Mouse (Mus musculus) embryonic facial prominence, embryonic 15.5 days (tissue): Measurements from ENCODE around the gene Gsk3b. TPM values are rescaled to one million over a fixed set of nuclear protein-coding genes. Genes with fewer than 3 reads are reported as not detected.
A peak's percentile ranks its signal among the peaks of the same experiment; 100 is the strongest.

Experiments used
- ATAC-seq: fragments of 200-750 bp; cut with Nextera tagmentation; 2 replicates; pipeline ENCODE4 v1.8.0; 2017; ENCODE audit warnings: low read depth, moderate TSS enrichment; ENCODE audit not compliant: insufficient number of reproducible peaks, low FRiP score, low TSS enrichment
- H3K27ac ChIP-seq: fragments of 300-500 bp; sonication (generic); replicated peaks from 2 replicates; pipeline ENCODE4 v1.5.1; 2015; ENCODE audit warnings: mild to moderate bottlenecking, inconsistent platforms
- H3K27me3 ChIP-seq: fragments of 300-500 bp; sonication (generic); 2 replicates; pipeline ENCODE4 v1.6.1; 2015; ENCODE audit warnings: inconsistent platforms
- H3K36me3 ChIP-seq: fragments of 300-500 bp; sonication (generic); 2 replicates; pipeline ENCODE4 v1.6.1; 2015; ENCODE audit warnings: mild to moderate bottlenecking, inconsistent platforms
- H3K4me1 ChIP-seq: fragments of 300-500 bp; sonication (generic); 2 replicates; pipeline ENCODE4 v1.6.1; 2015; ENCODE audit warnings: inconsistent platforms
- H3K4me2 ChIP-seq: fragments of 300-500 bp; sonication (generic); replicated peaks from 2 replicates; pipeline ENCODE4 v1.6.1; 2015; ENCODE audit warnings: mild to moderate bottlenecking, inconsistent platforms
- H3K4me3 ChIP-seq: fragments of 300-500 bp; sonication (generic); replicated peaks from 2 replicates; pipeline ENCODE4 v1.5.1; 2015; ENCODE audit warnings: mild to moderate bottlenecking, inconsistent platforms
- H3K9ac ChIP-seq: fragments of 300-500 bp; sonication (generic); 2 replicates; pipeline ENCODE4 v1.6.1; 2015; ENCODE audit warnings: inconsistent platforms
- H3K9me3 ChIP-seq: fragments of 300-500 bp; sonication (generic); replicated peaks from 2 replicates; pipeline ENCODE4 v1.6.1; 2016; ENCODE audit warnings: inconsistent platforms
- WGBS: fragments of 180-500 bp; shearing (Covaris S2); methylation state at CpG from one replicate; pipeline ENCODE4 v1.1.7; 2015; 5-methylcytosine and 5-hydroxymethylcytosine counted together
- polyA plus RNA-seq: library from polyadenylated mRNA; unstranded; fragments of >200 nt; fragmentation: Nextera tagmentation; extraction: Ambion mirVana; gene quantifications from 2 replicates; pipeline ENCODE4 v1.2.1, GENCODE M21; 2015

Gsk3b gene
- polyA plus RNA-seq, 1 experiment from 2014 or later, result 56.8 TPM

DNA sequence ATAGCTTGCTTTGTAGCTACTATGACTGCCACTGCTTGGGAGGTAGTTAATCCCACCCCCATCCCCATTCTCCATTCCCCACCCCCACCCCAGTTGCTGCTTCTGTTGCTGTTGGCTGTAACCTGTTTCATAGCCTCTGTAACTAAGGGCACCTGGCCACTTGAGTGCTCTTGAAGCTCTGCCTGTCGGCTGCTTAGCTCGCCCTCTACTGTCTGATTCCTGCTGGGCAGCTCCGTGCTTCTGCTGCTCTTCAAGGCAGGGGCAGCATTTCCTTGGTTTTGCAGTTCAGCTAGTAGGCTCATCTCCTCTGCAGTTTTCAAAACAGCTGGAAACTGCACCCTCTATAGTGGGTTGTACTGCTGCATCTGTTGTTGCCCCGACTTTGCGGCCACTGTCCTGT lies 48.5 kb downstream of the Gsk3b start:
- ATAC-seq, result peak; percentile 39; the same call in 1 of the 2 replicates
- WGBS, result 49% methylated on average over 5 of the region's 5 CpGs
- Histone ChIP-seq H3K9me3 (no peaks in the 10 kb centered on the region), H3K9ac (no peak overlapping the region), H3K4me3 (no peak overlapping the region), H3K4me1 (peaks cover 18% of the 10 kb centered on the region; the same call in 1 of the 2 replicates), H3K4me2 (no peak overlapping the region), H3K36me3 (no peaks in the 10 kb centered on the region), H3K27ac (no peak overlapping the region), H3K27me3 (no peaks in the 10 kb centered on the region)

DNA sequence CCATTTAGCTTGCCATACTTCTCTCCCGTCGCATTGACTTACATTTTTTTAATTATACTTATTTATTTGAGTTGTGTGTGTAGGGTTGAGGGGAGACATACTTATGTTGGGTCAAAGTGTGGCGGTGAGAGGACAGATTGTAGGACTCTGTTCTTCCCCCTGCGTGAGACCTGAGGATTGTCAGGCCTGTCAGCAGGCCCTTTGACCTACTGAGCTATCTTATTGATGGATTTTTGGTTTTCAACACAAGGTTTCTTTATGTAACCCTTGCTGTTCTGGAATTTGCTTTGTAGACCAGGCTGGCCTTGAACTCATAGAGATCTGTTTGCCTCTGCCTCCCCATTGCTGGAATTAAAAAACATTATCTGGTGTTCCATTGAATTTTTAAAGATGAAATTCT lies 56.1 kb downstream of the Gsk3b start:
- Histone ChIP-seq H3K4me3 (no peak overlapping the region), H3K4me1 (no peaks in the 10 kb centered on the region), H3K9me3 (no peaks in the 10 kb centered on the region), H3K27ac (no peak overlapping the region), H3K27me3 (no peaks in the 10 kb centered on the region), H3K36me3 (peaks cover 18% of the 10 kb centered on the region; the same call in 1 of the 2 replicates), H3K4me2 (no peak overlapping the region), H3K9ac (no peak overlapping the region)
- 91% methylated on average over 4 of the region's 4 CpGs for WGBS
- no peak for ATAC-seq

DNA sequence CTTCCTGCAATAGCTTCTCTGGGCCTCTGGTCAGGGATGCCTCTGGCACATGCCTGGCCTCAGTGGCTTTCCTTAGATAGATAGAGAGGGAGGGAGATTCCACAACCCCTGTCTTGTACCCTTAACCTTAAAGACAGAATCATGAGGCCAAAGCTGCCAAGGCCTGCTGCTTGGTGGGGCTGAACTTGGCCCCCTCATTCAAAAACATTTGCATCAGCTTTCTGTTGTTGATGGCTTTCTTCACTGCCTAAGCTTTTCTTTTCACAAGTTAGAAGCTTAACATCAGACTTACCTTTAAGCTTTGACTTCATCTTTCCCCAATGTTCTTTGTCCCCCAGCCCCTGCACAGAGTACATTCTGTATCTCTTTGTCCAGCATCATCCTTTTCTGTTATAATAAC lies 61.8 kb downstream of the Gsk3b start:
- Histone ChIP-seq H3K27me3 (no peaks in the 10 kb centered on the region), H3K36me3 (peaks cover 9% of the 10 kb centered on the region; the same call in 1 of the 2 replicates), H3K4me2 (no peak overlapping the region), H3K4me3 (no peak overlapping the region), H3K9me3 (no peaks in the 10 kb centered on the region), H3K27ac (no peak overlapping the region), H3K9ac (no peak overlapping the region), H3K4me1 (no peaks in the 10 kb centered on the region)
- no peak for ATAC-seq

DNA sequence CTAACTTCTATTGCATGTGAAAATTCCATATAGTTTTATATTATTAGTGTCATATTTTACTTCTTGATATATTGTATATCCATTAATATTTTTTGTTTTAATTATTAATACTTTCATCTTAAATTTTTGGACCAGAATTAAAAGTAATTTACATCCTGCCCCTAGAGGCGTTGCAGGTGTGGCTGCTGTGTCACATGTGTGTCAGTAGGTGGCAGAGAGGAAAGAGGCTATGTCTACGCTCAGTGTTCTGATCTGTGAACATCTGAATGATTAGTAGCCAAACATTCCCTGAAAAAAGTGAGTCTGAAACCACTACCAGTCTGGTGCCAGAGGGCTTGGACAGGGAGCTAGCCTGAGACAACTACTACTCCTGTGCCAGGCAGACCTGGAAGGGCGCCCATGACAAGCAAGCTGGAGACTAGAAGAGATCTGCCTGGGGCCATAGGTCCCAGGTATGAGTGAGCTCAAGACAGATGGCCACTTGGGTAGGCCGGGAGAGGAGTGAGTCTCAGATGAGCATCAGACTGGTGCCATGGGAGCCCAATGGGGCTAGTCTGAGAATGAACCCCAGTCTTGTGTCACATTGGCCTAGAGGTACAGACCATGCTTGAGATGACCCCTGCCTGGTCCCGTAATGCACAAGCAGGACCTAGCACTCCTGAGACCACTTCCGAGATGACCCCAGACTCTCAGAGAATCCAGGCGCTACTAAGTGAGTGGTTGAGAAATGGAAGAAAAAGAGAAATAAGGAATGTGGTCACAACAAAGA lies 69.2 kb downstream of the Gsk3b start:
- H3K4me3 ChIP-seq, result no peak overlapping the region
- H3K27ac ChIP-seq, result no peak overlapping the region
- ATAC-seq, result no peak
- no peaks in the 10 kb centered on the region for H3K4me1 ChIP-seq
- no peaks in the 10 kb centered on the region for H3K9me3 ChIP-seq
- no peak overlapping the region for H3K4me2 ChIP-seq
- H3K27me3 ChIP-seq, result no peaks in the 10 kb centered on the region
- H3K9ac ChIP-seq, result no peak overlapping the region
- no peaks in the 10 kb centered on the region for H3K36me3 ChIP-seq
- WGBS, result 90% methylated on average over 7 of the region's 7 CpGs

DNA sequence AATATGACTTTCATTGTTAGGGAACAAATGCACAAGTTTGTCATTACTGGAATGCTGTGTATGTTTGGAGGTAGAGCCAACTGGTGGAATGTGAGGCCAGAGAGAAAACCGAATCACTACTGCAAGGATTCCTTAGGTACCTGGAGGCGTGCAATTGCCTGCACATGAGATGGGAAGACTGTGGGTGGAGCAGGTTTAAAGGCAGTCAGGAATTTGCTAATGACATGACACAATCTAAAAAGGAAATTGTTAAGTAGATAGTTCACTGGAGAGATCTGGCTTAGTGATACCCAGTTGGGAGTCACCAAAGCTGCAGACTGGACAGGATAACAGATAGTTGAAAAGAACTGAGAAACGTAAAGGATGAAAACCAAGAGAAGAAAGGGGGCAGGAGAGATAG lies 73.2 kb downstream of the Gsk3b start:
- H3K9ac ChIP-seq, result no peak overlapping the region
- no peak overlapping the region for H3K4me3 ChIP-seq
- no peak overlapping the region for H3K27ac ChIP-seq
- WGBS, result 64% methylated on average over 3 of the region's 3 CpGs
- H3K36me3 ChIP-seq, result no peaks in the 10 kb centered on the region
- H3K4me2 ChIP-seq, result no peak overlapping the region
- H3K9me3 ChIP-seq, result no peaks in the 10 kb centered on the region
- H3K4me1 ChIP-seq, result no peaks in the 10 kb centered on the region
- H3K27me3 ChIP-seq, result no peaks in the 10 kb centered on the region
- ATAC-seq, result no peak

DNA sequence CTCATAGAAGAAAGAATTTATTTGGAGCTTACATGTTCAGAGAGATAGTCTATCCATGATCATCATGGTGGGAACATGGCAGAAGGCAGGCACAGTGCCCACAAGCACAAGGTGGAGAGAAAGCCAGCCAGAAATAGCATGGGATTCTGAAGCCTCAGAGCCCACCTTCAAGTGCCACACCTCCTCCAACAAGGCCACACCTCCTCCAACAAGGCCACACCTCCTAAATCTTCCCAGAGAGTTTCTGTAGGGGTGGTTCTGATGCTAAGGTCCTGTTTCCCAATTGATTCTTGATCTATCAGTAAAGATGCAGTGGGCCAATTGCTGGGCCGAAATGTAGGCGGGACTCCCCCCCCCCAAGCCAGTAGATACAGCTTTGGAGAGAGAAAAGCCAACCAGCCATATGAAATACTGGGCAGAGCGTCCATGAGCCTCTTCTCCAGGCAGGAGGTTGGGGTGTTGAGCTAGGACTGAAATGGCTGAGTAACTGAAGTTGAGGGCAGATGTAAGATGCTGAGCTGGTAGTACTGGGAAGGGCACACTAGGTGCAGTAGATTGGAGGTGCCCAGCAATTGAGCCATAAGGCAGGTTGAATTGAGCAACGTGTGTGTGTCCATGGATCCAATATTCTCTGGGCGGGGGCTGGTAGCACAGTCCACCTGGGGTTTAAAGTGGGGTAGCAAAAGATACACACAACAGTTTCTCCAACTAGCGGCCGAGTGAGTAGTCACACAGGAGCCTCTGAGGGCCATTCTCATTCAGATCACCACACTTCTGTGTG lies 76.2 kb downstream of the Gsk3b start:
- no peak for ATAC-seq
- H3K9me3 ChIP-seq, result no peaks in the 10 kb centered on the region
- H3K4me2 ChIP-seq, result no peak overlapping the region
- WGBS, result 91% methylated on average over 7 of the region's 7 CpGs
- H3K4me3 ChIP-seq, result no peak overlapping the region
- no peaks in the 10 kb centered on the region for H3K4me1 ChIP-seq
- H3K27me3 ChIP-seq, result no peaks in the 10 kb centered on the region
- no peaks in the 10 kb centered on the region for H3K36me3 ChIP-seq
- no peak overlapping the region for H3K27ac ChIP-seq
- H3K9ac ChIP-seq, result no peak overlapping the region

DNA sequence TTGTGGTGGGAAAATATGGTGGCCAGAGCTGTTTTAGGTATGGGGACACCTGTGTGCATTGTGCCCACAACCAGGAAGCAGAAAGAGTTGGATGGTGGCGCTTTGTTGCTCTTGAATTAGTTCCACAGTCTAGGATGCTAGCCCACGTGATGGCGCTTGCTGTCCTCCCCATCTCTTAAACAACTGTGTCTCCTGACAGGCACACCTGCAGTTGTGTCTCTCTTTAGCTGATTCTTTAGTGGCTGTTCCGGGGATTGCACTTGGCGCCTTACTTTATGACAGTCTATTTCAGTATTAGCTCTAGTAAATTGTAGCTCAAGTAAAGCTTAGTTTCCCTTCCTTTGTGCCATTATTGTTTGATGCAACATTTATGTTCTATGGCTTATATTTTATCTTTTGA lies 80.2 kb downstream of the Gsk3b start:
- WGBS, result 94% methylated on average over 5 of the region's 5 CpGs
- Histone ChIP-seq H3K27ac (no peak overlapping the region), H3K4me2 (no peak overlapping the region), H3K9ac (no peak overlapping the region), H3K9me3 (no peaks in the 10 kb centered on the region), H3K4me1 (no peaks in the 10 kb centered on the region), H3K27me3 (no peaks in the 10 kb centered on the region), H3K36me3 (peaks cover 12% of the 10 kb centered on the region; the same call in 1 of the 2 replicates), H3K4me3 (no peak overlapping the region)
- no peak for ATAC-seq

DNA sequence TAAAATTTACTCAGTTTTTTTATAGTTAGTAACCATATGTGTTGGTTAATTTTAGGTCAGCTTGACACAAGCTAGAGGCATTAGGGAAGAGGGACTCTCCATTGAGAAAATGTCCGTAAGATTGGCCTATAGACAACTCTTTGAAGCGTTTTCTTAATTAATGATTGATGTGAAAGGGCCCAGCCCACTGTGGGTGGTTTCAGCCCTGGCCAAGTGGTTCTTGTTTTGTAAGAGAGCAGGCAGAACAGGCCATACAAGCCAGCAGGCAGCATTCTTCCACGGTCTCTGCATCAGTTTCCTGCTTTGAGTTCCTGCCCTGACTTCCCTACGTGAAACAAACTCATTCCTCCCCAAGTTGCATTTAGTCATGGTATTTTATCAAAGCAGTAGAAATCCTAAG lies 90.3 kb downstream of the Gsk3b start:
- WGBS, result 79% methylated on average over 4 of the region's 4 CpGs
- Histone ChIP-seq H3K9ac (no peak overlapping the region), H3K9me3 (no peaks in the 10 kb centered on the region), H3K4me3 (no peak overlapping the region), H3K4me2 (no peak overlapping the region), H3K4me1 (peaks cover 10% of the 10 kb centered on the region), H3K27me3 (no peaks in the 10 kb centered on the region), H3K36me3 (no peaks in the 10 kb centered on the region), H3K27ac (no peak overlapping the region)
- ATAC-seq, result no peak

DNA sequence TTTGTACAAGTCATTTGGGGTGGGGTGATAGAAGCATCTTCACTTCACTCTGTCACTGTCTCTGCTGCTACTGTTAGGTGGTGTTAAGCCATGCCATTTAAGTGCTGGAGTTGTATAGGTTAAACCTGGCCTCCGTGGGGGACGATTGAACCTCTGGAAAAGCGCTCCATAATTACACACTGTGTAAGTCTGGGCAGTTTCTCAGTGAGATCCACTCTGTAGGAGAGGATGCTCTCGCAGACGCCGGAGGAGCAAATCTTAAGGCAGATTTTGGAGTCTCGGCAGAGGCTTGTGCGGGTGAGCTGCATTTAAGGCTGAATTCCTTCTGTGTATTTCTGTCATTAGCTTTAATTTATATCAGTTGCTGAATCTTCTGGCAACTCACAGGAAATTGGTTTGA lies 92.6 kb downstream of the Gsk3b start:
- no peak overlapping the region for H3K4me2 ChIP-seq
- ATAC-seq, result no peak
- peaks cover 5% of the 10 kb centered on the region; the same call in 1 of the 2 replicates for H3K36me3 ChIP-seq
- H3K27me3 ChIP-seq, result no peaks in the 10 kb centered on the region
- H3K9me3 ChIP-seq, result no peaks in the 10 kb centered on the region
- WGBS, result 60% methylated on average over 8 of the region's 8 CpGs
- no peak overlapping the region for H3K27ac ChIP-seq
- no peak overlapping the region for H3K9ac ChIP-seq
- H3K4me3 ChIP-seq, result no peak overlapping the region
- peaks cover 15% of the 10 kb centered on the region for H3K4me1 ChIP-seq

DNA sequence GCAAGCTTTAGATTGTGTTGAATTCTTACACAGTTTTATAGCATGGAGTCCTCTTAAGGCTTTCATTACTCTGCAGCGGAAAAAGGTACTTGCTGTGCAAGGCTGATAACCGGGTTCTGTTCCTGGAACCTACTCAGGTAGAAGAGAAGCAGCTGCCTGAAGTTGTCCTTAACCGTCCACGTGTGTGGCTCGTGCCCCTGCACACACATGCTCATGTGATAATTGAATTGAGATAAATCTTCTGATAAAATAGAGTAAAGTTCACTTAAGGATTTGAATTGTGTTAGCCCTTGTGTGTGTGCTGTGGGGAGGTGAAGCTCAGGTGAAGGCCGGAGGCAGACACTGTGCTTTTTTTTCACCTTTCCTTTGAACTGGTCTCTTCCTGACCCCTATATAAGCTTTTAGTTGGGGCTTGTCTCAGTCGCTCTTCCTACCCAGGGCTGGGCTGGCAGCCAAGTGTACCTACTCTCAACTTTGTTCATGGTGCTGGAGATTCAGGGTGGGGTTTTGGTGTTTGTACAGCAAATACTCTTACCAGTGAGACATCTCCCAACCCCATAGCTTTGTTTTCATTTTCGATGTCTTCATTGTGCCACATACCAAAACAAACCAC lies 96.0 kb downstream of the Gsk3b start:
- H3K4me2 ChIP-seq, result no peak overlapping the region
- no peak for ATAC-seq

DNA sequence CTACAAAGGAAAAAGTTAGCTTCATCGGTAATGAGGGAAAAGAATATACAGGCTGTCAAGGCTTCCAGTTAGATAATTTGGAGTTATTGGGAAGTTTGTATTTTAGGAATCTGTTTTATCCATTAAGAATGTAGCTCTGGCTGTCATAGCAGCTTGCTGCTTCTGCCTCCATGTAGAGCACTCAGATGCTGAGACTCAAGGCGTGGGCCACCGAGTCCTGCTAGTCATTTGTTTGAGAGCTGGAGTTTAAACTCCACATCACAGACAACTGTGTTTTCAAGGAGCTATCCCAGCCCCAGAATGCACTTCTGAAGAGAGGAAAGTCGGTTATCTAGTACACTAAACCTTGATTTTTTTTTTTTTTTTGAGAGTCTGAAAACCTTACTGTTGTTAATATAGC lies 101.2 kb downstream of the Gsk3b start:
- Histone ChIP-seq H3K4me1 (0 out of 2 replicates have a peak, but pooled peaks cover 5% of the 10 kb centered on the region), H3K4me2 (no peak overlapping the region), H3K36me3 (peaks cover 37% of the 10 kb centered on the region), H3K4me3 (no peak overlapping the region), H3K9me3 (no peaks in the 10 kb centered on the region), H3K9ac (no peak overlapping the region), H3K27ac (no peak overlapping the region), H3K27me3 (no peaks in the 10 kb centered on the region)
- ATAC-seq, result no peak
- 89% methylated on average over 4 of the region's 4 CpGs for WGBS

More for the DNA sequence above, 96.0 kb downstream of the Gsk3b start:
- no peak overlapping the region for H3K9ac ChIP-seq
- 73% methylated on average over 8 of the region's 8 CpGs for WGBS
- no peaks in the 10 kb centered on the region for H3K9me3 ChIP-seq
- H3K27me3 ChIP-seq, result no peaks in the 10 kb centered on the region
- H3K36me3 ChIP-seq, result peaks cover 15% of the 10 kb centered on the region; the same call in 1 of the 2 replicates
- H3K4me3 ChIP-seq, result no peak overlapping the region
- 0 out of 2 replicates have a peak overlapping the region, but pooled peaks have one; percentile 9 for H3K27ac ChIP-seq
- H3K4me1 ChIP-seq, result peaks cover 15% of the 10 kb centered on the region
